Mouse (Mus musculus): ENCODE results near the gene 4930435E12Rik.
"Not testable (repeated sequence)": the region's sequence is repeated elsewhere in the genome, so short reads cannot be mapped to it uniquely, and the experiment has no call there.

4930435E12Rik gene

DNA sequence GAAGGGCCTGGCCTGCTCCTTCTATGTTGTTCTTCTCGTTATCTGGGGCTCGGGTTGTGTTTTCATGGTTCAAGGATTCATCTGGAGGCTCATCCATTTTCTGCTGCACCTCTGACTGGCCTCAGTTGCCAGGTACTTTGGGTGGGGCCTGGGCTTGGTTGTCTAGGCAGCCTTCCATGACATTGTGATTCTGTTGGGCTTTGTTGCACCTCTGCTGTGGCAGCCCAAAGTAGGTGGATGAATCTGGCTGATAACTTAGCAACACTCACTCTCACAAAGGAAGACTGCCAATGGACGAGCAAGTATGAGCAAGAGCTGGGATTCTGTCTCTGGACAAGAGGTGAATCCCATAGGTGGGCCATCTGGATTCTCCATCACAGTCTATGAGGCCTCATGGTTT, at the start of gene 4930435E12Rik:
Gene 4930435E12Rik (minus strand): TSS at position 101 of the 400 bp plus-strand sequence.
- no peak for DNase-seq

DNA sequence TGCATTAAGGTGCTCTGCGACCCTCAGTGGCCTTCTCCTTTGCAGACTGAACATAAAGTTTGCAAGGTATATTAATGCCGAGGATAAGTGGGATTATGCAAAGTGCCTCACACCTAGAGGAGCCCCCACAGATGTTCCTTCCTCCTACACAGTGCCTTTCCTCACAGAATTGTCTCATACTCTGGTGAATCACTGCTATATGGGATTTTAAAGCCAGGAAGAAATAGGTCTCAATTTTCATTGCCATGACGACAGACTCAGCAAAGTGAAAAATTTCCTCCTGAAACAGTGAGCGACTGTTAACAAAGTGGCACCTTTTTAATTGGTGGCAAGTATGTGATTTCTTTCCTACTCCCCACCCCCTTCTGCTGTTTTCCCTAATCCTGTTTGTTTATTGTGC, 45.9 kb upstream of the 4930435E12Rik start:
- DNase-seq, result no peak

DNA sequence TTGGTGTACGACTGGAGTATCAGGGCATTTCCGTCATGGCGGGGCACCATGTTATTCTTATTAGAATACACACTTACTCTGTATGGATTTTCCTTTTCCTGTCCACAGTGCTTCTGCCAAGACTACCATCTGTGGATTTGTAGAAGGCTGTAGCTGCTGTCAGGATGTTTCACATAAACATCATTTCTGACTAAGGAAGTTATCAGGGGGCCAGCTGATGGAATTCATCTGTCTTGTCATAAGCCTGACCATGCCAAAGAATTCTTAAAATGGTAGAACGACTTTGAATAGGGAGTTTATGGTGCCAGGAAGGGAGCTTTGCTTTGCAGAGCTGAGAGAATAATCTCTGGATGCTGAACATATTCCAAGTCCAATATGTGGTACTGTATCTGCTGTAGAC, 44.7 kb upstream of the 4930435E12Rik start:
- no peak for DNase-seq

DNA sequence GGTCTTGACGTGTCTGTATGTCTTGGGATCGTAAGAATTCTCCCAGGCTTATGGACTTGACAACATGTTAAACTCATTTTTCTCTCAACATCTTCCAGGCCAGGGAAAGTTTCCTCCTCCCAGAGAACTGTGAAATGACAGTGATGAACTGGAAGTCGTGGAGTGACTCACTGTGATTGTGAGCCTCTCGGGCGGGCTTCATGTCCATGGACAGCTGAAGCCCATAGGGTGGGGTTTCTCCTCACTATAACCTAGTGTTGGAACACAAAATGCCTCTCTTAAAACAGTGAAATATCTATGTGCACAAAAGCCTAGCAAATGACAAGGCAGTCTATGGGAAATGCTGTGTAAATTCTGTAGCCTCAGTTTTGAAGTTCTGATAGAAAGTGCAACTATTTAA, 35.8 kb upstream of the 4930435E12Rik start:
- no peak for DNase-seq

DNA sequence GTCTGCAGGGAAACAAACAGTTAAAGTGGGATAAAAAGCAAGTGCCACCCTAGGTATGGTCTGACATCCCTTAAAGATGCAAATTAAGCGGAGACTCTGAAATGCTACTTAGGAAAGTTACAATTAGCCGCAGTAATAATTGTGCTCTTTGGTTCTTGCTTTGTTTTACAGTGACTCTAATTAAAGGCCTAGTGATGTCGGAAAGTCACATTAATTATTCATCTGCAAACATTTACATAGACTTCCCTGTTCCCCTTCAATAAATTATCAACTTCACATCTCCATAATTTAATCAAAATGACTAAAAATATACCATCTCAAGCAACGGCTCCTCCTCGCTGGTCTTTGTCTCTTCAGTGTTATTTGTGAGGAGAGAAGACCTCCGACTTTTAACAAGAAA, 32.0 kb upstream of the 4930435E12Rik start:
- no peak for DNase-seq

DNA sequence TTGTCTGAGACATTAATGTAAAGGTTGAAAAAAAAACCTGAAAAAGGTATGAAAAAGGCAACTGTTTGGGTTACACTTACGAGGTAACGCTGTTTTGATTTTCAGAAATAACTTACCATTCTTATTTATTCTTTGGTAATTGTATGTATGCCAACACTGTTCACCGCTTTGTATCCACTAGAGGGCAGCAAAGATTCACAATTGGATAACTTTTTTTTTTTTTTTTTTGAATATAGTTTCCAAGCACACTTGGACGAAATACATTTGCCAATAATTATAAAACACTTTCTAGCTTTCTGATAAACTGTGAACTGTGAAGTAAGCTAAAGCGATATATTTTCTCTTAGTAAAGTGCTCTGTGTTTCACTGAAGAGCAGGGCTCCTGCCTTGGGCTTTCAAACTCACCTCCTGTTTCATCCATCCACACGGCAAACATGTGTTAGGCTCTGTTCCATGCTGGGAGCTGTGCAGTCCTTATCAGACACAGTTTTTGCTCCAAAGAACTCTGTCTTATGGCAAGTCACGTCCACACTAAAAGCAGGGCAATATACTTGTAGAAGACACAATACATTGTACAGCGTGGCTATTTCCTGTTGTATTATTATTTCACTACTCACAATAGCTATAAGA, 29.7 kb upstream of the 4930435E12Rik start:
- no peak for DNase-seq

DNA sequence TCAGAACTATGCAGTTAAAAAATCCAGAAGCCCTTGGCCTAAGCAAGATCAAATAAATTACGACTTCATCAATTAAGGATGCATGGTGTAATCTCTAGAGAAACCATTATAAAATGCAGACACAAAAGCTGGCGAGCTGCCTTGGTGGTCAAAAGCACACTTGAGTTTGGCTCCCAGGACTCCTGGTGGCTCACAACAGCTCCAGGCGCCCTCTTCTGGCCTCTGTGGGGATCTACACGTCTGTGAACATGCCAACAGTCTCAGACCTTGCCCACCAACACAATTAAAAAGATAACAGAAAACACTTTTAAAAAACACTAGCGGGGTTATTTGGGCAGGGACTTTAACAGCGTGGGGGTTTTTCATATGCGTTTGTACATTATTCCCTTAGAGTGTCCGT, 16.0 kb downstream of the 4930435E12Rik start:
- peak; percentile 4 for DNase-seq

DNA sequence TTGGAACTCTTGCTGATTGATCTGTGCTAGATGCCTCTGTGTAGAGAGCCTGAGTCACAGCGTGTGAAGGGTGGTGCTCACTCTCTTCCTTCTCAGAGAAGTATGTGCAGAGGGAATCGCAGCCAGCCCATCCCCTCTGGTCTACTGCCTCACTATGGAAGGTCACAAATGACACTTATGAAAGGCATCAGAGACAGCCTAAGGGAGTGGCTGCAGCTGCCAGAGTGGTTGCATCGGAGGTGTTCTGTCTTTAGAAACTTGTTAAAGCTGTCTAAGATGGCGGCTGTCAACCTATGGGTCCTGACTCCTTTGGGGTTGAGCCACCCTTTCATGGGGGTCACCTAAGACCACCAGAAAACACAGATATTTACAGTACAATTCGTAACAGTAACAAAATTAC, 18.4 kb downstream of the 4930435E12Rik start:
- DNase-seq, result no peak

DNA sequence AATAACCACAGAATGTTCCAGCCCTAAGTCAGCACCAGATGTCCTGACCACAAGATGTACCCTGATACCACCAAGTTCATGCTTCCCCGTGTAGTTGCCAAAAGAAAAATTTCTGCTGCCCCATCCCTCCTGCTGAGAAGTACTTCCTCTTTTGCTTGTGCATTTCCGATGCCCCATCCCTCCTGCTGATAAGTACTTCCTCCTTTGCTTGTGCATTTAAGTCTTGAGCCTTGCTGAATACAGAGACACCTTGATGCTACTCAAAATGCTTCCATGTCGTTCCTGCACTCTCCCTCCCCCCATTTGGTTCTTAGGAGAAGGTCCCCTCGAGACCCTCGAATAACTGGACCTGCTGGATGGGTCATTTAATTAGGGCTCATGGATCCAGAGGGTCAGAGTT, 20.8 kb downstream of the 4930435E12Rik start:
- not testable (repeated sequence) for DNase-seq

DNA sequence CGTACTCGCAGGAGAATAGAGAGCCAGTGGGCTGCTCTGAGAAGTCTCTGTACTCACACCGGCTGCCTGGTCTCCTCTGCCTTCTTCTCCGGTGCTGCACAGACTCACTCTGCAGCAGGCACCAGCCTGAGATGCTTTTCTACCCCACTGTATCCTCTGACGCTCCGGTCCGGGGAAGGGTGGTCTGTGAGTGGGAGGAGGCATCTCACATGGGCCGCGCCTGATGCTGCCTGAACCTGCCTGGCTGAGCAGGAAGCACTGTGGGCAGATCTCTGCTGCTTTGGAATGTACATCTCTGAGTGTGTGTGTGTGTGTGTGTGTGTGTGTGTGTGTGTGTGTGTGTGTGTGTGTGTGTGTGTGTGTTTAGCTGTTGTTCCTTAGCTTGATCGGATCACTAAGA, 28.5 kb downstream of the 4930435E12Rik start, which contains the start of gene Upk1b:
Gene Upk1b (minus strand): TSS at position 238 of the 400 bp plus-strand sequence.
- DNase-seq, result no peak

DNA sequence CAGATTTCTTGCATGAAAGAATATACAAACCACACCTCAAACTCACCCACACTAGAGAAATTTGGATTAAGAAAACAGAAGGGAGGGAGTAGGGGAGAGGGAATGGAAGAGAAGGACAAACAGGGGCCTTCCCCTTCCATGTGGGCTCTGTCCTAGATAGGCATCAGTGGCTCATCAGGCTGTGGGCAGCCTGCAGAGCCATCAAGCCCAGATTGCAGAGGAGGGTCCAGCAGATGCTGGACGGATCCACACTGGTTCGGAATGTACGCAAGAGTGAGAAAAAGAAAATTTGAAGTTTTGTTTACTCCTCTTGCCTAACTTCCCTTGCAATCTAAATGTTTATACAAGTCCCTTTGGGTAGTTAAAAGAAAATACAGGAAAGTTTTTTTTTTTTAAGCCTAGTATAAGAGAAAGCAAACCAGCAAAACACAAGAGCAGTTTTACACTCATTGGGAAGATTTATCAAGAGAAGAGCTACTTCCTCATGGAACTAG, 29.5 kb downstream of the 4930435E12Rik start:
- DNase-seq, result no peak

DNA sequence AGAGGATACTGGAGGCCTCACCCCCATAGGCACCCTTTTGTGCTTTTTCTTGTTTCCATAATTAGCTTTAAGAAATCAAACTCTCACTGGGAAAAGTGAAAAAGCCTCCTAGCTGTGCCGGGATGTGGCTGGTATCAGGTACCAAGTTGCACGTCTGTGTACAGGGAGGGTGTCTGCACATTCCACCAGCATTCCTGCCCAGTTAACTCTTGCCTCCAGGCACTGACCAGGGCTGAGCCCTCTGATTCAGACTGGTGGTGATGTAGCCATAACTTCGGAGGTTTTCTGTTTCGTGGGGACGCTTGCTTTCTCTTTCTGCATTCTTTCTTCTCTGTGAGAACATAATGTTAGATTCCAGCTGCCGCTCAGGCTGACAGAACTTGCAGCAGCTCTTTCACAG, 35.4 kb downstream of the 4930435E12Rik start:
- no peak for DNase-seq

DNA sequence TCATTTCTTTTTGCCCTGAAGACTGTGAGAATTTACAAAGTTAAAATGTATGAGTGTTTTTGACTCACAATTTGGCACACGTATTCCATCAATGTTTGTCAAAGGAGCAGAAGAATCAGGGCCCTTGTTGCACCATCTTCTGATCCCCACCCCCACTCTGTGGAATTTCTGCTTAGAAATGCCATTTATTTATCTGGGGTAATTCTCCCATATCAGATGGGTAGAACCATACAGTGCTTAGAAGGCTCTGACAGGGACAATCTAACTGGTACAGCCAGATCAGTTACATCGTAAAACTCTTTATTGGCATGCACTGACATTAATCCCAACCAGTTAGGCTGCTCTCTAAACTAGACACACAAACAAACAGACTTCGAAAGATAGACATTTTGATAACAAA, 38.6 kb downstream of the 4930435E12Rik start:
- no peak for DNase-seq

DNA sequence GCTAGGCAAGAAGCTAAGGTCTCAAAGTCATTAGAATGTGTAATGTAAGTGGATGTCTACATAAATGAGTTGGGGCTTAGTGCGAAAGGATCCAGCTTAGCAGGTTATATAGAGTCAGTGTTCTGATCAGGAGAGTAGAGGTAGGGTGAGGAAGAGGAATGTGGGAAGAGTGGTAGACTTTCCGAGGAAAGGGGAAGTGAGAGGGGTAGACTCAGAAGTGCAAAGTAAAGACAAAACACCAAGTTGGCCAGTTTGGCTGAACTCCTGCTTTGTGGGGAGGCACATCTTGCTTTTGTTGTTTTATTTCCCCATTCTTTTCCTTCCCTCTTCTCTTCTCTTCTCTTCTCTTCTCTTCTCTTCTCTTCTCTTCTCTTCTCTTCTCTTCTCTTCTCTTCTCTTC, 39.5 kb downstream of the 4930435E12Rik start:
- DNase-seq, result no peak

DNA sequence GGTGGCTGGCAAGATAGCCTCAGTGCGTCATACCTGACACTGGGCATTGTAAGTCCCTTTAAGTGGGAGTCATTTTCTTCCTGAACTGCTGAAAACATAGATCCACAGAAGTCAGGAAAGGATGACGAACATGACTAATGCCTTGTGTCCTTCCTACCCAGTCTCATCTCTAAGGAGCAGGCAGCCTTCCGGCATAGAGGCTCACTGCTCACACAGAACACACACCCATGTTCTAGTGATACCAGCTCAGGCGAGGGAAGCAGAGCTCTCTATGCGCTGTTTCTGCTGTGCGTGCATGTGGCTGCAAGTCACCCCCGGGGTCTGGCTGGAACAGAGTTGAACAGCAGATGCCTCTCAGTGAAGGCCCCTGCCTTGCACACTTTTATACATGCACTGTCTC, 43.2 kb downstream of the 4930435E12Rik start:
- DNase-seq, result no peak

DNA sequence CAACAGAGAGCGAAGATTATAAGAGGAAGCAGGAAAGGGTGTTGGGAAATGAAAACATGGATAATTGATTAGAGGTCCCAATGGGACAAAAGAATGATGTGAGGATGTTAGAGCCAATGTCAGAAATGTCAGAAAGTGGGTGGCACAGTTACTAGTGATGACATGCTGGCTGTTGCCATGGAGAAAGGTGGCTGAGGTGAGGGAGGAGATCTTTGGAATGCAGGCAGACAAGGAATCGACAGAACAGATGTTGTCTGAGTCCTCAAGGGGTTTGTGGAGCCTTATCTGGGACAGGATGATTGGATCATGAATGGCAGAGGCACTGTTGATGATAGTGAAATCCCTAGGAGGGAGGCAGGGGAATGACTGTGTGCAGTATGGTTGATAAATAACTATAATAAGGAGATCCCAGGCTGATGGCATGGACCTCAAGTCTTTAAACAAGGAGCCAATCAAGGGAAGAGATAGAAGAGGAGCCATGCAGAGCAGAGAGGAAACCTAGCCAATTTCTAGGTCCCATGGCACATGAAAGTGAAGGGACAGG, 46.0 kb downstream of the 4930435E12Rik start:
- DNase-seq, result no peak

DNA sequence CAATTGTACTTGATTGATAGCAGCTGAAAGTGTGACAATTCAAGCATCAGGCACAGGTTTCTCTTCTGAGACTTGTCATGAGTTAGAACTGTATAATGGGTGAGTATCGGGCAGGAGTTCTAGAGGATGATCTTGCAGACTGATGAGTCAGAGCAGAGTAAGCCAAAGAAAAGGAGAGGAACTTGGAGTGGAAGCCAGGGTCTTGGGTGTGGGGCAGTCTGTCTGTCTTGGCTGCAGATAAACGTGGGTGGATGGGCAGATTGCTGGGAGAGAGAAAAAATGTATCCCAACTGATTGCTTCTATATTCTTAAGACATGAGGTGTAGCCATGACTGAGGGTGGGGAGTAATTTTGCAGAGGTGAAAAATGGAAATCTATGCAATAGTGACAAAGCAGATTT, 46.6 kb downstream of the 4930435E12Rik start:
- no peak for DNase-seq

DNA sequence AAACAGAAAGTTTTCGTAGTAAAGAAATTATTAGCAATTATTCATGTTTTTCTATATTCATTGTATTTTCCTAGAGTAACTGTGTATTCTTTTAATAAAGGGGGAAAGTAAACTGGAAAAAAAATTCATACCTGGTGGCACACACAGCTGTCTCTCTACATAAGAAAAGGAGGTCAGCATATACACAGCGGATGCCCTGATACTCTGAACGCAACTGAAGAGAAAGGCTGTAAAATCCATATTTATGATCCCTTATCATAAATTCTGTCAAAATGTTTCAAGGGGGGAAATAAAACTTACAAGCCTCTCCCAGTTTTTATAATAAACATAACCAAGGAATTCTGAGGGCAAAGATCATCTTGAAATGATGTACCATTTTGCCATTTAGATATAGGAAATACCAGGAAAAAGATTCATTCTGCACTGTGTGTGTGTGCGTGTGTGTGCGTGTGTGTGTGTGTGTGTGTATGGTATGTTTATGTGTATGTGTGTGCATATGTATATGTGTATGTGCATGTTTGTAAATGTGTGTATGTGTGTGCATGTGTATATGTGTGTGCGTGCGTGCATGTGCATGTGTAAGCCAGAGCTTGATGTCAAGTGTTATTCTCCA, 47.5 kb downstream of the 4930435E12Rik start:
- DNase-seq, result no peak

DNA sequence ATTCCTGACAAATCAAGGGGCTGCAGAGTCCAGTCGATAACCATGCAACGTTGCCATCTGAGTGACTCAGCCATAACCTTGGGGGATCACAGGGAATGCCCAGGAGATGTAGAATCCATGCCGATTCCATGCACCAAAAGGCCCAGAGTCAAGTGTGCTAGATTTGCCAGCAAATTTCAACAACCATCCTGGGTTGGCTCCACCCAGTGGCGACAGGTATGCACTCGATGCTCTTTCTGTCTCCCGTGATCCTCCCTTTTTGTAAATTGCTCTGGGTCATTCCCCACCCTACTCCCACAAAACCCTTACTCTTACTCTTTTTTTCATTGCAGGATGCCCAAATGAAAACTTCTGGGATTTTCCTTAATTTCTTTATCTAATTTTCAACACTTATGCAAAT, 52.2 kb downstream of the 4930435E12Rik start:
- no peak for DNase-seq

DNA sequence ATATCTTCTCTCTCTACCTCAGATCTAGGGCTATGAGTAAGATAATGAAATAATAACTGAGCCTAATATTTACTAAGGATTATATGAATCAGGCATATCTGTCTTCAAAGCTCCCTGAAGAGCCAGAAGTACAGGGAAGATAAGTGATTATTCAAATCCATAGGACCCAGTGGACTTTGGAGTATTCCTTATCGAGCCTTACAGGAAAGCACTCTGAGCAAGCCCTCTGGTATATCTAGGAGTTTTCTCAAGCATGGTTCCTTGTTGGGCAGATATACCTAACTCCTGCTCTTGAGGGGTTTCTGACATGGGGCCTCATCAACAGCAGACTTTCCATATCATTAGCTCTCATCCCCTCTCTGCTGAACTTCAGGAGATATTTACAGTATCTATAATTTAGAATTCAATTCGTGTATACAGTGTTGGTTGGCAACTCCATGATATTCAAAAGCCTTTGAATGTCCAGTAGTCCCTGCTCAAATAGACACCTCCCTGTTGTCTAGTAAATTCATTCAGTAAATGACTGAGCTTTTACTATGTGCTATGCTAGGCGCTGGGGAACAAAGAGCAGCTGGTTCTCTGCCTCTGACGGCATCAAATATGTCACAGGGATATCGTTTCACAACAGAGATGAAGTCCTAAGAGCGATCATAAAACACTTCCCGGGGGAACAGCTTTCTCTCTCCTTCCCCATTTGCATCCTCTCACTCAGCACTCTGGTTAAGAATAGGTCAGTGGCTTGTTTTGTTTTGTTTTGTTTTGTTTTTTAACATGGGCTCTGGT, 53.4 kb downstream of the 4930435E12Rik start:
- no peak for DNase-seq

DNA sequence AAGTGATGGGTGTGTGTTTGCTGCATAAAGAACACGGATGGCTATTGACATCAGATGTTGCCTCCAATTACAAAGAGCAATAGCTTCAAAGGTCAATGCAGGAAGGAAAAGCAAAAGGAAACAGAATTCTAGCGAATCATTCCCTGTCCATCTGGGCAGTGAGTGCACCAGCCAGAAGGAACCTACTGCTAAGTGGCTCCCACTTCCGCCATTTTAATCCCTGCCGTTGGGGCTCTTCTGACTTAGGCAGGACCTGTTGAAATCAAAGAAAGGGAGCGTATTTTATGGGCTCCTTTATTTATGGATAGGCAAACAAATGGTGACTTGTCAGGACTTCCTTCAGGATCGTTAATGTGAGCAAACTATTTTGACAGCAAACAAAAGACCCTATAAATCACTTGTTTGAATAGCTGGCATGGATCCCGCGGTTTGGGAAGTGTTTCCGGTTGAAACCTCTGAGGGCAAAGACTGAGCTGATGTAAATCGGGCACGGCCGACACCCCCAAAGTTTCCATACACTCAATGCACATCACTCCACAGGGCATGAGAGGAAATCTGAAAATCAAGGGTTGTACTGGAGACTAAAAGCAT, 55.5 kb downstream of the 4930435E12Rik start:
- no peak for DNase-seq

DNA sequence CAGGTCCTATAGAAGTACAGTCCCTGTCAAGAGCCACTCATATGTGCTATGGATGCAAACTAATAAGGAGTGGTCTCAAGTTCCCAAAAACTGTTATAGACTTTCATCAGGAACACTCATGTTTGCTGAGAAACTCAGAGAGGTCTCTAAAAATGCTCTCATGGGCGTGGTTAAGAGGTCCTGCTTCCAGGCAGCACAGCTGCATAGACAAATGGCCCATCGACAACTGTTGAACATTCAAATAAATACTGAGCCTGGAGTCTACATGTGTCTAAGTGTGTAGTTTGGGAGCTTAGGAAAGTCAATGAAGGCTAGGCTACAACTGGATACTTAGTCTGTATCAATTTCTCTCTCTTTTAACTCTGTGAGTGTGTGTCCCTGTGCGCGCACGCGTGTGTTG, 57.4 kb downstream of the 4930435E12Rik start:
- no peak for DNase-seq

DNA sequence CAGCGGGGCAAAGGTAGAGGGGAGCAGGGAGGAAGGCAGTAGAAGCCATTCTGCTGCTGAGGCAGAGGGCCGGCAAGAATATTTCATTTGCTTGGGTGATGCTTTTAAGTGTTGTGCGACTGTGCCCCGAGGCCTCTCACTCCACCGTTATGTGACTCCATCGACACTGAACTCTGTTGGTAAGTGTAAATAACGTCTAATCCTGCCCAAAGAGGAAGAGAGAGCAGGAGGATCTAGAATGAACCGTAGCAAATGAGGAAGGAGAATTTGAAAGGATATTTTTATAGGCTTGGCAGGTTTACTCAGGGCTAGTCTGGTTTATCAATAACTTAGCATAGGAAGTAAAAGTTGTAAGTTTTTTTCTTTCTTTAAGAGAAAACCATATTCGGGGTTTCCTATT, 59.0 kb downstream of the 4930435E12Rik start:
- no peak for DNase-seq

All from cerebellum, adult 11-12 months (tissue).